Mouse (Mus musculus): Measurements from ENCODE around the gene S100a8.
A peak's percentile ranks its signal among the peaks of the same experiment; 100 is the strongest.

S100a8 gene

GRCm38 (mm10) chr3:90668846-90669245, at the start of gene S100a8:
TSS of gene S100a8 (plus strand) at chr3:90668978.
- no peak for DNase-seq (ENCODE audit: low spot score in 2 of 2)

- DNase-seq (ENCODE audit: low spot score in 2 of 2), result no peak
Measured at GRCm38 (mm10) chr3:90621552-90621951, 47.2 kb upstream of the S100a8 start.

GRCm38 (mm10) chr3:90623435-90624071, 45.2 kb upstream of the S100a8 start:
- DNase-seq (ENCODE audit: low spot score in 2 of 2), result no peak

GRCm38 (mm10) chr3:90625496-90625895, 43.3 kb upstream of the S100a8 start:
- DNase-seq (ENCODE audit: low spot score in 2 of 2), result no peak

- no peak for DNase-seq (ENCODE audit: low spot score in 2 of 2)
Measured at GRCm38 (mm10) chr3:90626266-90627021, 42.3 kb upstream of the S100a8 start.

- no peak for DNase-seq (ENCODE audit: low spot score in 2 of 2)
Measured at GRCm38 (mm10) chr3:90627366-90627765, 41.4 kb upstream of the S100a8 start.

GRCm38 (mm10) chr3:90627807-90628206, 41.0 kb upstream of the S100a8 start:
- no peak for DNase-seq (ENCODE audit: low spot score in 2 of 2)

GRCm38 (mm10) chr3:90629298-90629697, 39.5 kb upstream of the S100a8 start:
- no peak for DNase-seq (ENCODE audit: low spot score in 2 of 2)

GRCm38 (mm10) chr3:90631984-90632383, 36.8 kb upstream of the S100a8 start:
- no peak for DNase-seq (ENCODE audit: low spot score in 2 of 2)

- no peak for DNase-seq (ENCODE audit: low spot score in 2 of 2)
Measured at GRCm38 (mm10) chr3:90638511-90639275, 30.1 kb upstream of the S100a8 start.

- DNase-seq (ENCODE audit: low spot score in 2 of 2), result no peak
Measured at GRCm38 (mm10) chr3:90639511-90640154, 29.1 kb upstream of the S100a8 start.

- no peak for DNase-seq (ENCODE audit: low spot score in 2 of 2)
Measured at GRCm38 (mm10) chr3:90640981-90641380, 27.8 kb upstream of the S100a8 start.

- DNase-seq (ENCODE audit: low spot score in 2 of 2), result no peak
Measured at GRCm38 (mm10) chr3:90644220-90644619, 24.6 kb upstream of the S100a8 start.

GRCm38 (mm10) chr3:90647291-90647690, 21.5 kb upstream of the S100a8 start:
- no peak for DNase-seq (ENCODE audit: low spot score in 2 of 2)

- DNase-seq (ENCODE audit: low spot score in 2 of 2), result peak in 1 of 2 experiments; percentile 27
Measured at GRCm38 (mm10) chr3:90648981-90649380, 19.8 kb upstream of the S100a8 start.

- no peak for DNase-seq (ENCODE audit: low spot score in 2 of 2)
Measured at GRCm38 (mm10) chr3:90649832-90650231, 18.9 kb upstream of the S100a8 start.

GRCm38 (mm10) chr3:90652878-90653508, 15.8 kb upstream of the S100a8 start:
- DNase-seq (ENCODE audit: low spot score in 2 of 2), result peak; percentile 67 to 75

GRCm38 (mm10) chr3:90653717-90654116, 15.1 kb upstream of the S100a8 start, which contains the start of gene S100a7a:
TSS of gene S100a7a (plus strand) at chr3:90654017.
- no peak for DNase-seq (ENCODE audit: low spot score in 2 of 2)

- no peak for DNase-seq (ENCODE audit: low spot score in 2 of 2)
Measured at GRCm38 (mm10) chr3:90657405-90657804, 11.4 kb upstream of the S100a8 start.

- DNase-seq (ENCODE audit: low spot score in 2 of 2), result no peak
Measured at GRCm38 (mm10) chr3:90659364-90660044, 9.3 kb upstream of the S100a8 start.

- DNase-seq (ENCODE audit: low spot score in 2 of 2), result no peak
Measured at GRCm38 (mm10) chr3:90664219-90664618, 4.6 kb upstream of the S100a8 start.
